Mouse (Mus musculus): ENCODE results near the gene Inpp5a.

Inpp5a gene

DNA sequence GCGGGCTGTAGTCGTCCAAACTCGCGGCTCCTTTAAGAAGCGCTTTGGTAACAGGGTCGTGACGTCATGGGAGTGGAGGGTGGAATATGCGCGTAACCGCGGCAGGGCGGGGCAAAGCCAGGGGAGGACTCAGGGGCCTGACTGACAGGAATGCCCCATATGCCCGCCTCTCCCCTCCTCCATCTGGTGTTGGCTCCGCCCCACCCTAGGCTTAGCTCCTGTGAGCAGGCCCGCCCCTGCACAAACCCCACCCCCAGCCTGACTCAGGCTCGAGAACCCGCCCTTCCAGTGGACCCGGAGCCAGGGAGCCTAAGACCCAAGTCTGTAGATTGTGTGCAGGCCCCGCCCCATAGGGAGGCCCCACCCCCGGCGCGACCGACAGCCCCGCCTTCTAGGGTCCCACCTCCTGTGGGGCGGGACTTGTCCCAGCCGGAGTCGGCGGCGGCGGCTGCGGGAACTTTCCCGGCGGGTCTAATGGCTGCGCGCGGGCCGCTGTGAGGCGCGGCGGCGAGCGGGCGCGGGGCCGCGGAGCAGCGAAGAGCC lies at the start of gene Inpp5a:
TSS of gene Inpp5a (plus strand) at position 440 of the 543 bp plus-strand sequence.
- peak; percentile 100 for DNase-seq

DNA sequence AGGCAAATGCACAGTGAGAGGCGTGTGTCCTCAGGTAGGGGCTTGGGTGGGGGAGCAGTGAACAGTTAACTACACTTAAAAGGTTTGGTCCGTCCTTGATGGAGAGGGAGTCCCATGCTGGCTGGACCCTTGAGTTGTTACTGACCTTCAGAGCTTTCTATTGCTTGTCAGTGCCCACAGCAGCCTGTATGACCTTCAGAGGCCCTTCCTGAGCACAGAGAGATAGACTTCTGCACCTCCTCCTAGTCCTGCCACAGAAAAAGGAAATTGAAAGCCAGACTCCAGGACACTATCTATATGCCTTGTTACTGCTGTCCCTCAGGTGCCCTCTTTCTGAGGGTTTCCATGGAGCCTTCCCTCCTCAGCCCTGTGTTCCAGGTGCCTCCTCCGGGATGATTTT lies 49.7 kb upstream of the Inpp5a start:
- DNase-seq = no peak

- peak; percentile 64 for DNase-seq
These were observed 47.8 kb upstream of the Inpp5a start for GRCm38 (mm10) chr7:139341020-139341660.

DNA sequence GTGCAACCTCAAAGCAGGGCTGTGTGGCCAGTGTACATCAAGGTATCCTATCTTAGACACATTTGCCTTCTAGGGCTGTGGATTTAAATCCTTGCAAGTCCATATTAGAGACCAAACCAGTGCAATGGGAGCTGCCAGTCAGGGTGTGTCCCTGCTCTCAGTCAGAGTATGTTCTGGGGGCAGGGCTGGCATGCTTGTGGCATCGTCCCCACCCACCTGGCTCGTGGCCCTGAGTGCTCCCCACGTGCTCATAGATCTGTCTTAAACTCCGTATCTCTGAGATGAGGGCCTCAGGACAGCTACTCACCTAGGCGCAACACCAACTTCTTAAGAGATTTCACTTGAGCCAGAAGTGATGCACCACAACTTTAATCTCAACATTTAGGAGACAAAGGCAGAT lies 46.1 kb upstream of the Inpp5a start:
- DNase-seq = no peak

DNA sequence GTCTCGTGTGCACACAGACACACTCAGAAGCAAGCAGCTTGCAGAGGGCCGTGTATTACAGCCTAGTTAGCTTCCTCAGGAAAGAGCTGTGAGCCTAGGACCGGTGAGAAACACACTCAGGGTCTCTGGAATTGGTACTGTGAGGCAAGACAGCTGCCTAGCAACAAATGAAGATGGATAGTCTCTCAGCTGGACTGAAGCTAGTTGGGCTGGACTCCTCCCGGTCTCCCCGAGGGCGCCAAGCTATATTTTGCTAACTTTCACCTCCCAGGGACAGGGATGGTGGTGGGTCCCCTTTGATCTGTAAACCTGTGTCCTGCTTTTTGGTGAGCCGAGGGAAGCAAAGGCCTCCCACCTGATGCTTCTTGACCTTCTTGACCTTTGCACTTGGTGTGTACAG lies 41.9 kb upstream of the Inpp5a start:
- DNase-seq = no peak

- no peak for DNase-seq
These were observed 38.3 kb upstream of the Inpp5a start for GRCm38 (mm10) chr7:139350606-139351005.

GRCm38 (mm10) chr7:139354370-139355139 lies 34.4 kb upstream of the Inpp5a start:
- no peak for DNase-seq

DNA sequence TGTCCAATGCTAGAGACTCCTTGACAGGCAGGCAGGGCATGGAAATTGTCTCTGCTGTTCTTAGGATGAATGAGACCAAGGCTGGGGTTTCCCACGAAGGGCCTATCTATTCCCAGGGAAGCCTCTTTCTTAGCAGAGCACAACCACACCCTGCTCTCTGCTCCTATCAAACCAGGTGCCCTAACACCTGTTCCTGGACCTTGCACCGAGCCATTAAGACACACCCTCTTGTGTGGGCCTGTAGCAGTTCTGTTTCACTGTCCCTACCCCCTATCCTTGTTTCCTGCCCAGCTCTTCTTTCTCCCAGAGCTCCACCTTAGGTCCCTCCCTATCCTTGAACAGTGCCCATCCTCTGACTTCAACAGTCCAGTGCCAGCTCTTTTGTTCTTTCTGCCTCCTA lies 31.9 kb upstream of the Inpp5a start:
- no peak for DNase-seq

- DNase-seq = no peak
These were observed 29.0 kb upstream of the Inpp5a start for GRCm38 (mm10) chr7:139359906-139360305.

GRCm38 (mm10) chr7:139360890-139361559 lies 27.9 kb upstream of the Inpp5a start:
- DNase-seq = no peak

DNA sequence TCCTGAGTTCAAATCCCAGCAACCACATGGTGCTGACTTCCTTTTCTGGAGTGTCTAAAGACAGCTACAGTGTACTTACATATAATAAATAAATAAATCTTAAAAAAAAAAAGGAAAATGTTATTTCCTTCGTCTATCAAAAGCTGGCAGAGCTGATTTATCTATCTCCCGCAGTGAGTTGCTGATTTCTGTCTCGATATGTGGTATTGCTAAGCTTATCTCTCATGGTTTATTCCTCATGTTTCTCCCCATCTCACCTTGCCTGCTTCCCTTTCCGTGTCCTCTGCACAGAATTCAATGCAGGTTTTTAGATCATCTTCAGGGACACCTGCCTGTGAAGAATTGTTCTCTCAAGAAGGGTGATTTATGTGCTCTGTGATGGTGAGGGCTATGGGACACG lies 27.1 kb upstream of the Inpp5a start:
- DNase-seq = no peak

GRCm38 (mm10) chr7:139362514-139362913 lies 26.4 kb upstream of the Inpp5a start:
- DNase-seq = no peak

DNA sequence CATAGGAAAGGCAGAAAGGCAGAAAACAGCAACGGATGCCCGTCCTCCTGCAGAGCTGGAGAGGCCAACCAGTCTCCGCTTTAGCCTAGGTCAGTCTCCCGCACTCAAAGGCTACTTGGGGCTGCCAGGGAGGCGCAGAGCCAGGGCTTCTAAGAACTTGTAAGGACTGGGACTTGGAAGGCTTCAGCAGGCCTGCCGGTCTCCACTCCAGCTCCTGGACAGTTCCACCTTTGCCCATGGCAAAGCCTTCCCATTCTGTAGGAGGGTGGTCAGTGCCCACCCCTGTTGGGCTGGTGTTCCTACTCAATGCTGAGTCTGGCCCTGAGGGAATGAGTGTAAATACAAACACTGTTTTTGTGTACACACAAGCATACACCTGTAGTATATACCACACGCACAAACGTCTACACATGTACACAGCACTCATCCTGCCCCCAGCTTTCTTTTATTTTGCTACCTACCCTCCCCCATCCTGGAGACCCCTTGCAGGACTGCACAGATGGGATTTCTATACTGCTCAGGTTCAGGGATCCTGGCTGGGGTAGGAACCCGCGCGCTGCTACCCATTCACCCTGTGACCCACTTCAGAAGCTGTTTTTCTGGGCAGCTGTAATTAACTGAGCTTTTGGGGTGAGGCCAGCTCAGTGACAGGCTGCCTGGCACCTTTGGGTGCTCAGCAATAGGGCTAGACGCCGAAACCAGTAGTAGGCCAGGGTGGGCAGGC lies 25.5 kb upstream of the Inpp5a start:
- DNase-seq = no peak

DNA sequence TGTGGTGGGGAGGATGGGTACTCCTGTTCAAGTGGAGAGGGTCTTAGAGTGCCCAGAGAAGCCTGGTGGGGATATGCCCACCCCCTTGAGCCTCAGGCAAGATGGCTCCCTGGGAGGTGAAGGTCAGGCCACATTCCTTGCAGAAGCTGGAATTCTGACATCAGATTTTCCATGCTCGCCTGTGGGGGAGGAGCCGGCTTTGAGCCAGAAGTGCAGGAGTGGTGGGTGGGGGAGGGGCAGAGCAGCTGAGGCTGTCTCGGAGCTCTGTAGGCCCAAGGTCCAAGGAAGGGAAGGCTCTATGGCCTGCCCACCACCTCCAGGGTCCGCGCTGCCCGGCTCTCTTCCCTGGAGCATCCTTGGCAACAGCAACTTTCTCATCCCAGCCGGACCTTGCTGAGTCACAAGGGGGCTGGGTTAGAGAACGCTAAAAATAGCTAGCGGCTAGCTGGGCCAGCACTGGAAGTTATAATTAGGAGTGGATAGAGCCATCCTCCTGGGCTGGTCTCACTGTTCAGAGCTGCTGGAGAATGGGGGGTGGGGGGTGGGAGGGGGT lies 24.8 kb upstream of the Inpp5a start:
- DNase-seq = peak; percentile 83

DNA sequence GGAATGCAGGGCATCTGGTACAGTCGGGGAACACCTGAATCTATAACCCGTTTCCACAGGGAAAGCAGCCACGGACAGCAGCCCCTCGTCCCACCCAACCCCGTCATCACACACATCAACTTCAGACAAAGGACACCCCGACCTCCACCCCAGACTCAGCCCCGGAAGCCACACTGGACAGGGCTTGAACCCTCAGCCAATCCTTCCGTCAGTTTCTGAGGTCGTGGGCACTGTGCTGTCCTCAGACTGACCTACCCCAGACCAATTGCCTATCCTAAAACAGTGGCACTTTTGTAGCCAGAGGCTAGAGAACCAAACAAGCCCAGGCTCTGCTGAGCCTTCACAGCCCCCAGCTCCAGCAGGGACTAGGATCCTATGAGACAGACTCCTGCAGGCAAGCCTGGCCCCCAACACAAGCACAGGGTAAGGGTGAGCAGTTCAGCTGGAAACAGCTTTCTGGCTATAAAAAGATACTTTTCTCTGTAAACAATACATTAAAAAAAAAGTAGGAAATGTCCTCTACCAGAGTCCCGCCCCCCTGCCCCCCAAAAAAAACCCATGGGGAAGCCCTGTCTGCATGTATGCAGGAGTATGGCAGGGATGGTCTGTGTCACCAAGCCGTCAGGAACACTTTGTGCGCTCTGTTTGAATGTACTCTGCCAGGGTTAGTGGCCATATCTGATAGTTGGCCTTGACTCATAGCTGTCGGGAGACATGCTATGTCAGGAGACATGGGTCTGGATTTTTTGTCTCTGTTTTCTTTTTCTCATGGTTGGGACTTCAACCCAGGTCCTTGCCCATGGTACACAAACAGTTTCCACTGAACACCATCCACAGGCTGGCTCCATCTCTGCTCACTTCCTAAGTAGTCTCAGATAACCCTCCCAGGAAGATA lies 23.7 kb upstream of the Inpp5a start:
- DNase-seq = no peak

GRCm38 (mm10) chr7:139366131-139366530 lies 22.8 kb upstream of the Inpp5a start:
- DNase-seq = no peak

- no peak for DNase-seq
These were observed 22.4 kb upstream of the Inpp5a start for GRCm38 (mm10) chr7:139366549-139366948.

DNA sequence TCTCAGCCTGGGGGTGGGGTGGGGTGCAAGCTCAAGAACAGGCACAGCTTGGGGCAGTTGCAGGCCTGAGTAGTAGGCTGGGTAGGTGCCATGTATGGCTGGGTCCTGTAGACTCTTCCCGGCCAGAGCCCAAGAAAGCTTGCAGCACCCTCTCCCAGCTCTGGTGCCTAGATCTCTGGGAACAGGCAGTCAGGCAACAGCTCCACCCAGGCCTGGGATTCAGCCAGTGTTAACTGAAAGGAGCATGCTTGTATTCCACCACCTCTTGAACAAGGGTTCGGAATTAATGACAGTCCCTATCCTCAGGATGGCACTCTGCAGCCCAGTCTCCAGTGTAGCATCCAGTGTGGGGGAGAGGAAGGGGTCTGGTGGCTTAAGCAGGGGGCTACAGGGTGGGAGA lies 20.7 kb upstream of the Inpp5a start:
- no peak for DNase-seq

DNA sequence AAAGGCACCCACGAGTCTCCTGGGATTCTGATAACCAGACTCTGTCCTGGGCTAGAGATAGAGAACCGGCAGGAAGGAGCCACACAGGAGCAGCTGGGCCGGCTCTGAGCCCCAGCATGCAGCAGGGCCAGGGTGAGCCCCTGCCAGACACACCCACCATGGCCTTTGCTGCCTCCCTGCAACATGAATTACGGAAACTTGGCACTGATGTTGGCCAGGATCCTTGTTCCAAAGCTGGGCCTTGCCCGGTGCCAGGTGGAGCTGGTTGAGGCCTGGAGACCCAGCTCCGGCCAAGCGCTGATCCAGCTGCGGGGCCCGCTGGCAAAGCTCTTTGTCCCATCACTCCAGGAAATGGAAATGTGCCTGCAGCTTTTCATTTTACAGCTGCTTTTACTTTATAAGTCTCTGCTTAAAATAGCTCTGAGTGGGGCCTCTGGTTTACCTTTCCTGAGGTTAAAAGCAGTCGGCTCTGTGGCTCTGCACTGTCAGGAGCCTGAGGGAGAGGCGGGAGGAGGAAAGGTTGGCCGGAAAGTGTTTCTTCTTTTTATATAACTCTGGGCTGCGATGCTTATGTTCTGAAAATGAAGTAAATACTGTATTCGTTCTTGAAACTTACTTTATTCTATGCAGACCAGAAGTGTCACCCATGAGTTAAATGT lies 20.1 kb upstream of the Inpp5a start:
- DNase-seq = peak; percentile 76

DNA sequence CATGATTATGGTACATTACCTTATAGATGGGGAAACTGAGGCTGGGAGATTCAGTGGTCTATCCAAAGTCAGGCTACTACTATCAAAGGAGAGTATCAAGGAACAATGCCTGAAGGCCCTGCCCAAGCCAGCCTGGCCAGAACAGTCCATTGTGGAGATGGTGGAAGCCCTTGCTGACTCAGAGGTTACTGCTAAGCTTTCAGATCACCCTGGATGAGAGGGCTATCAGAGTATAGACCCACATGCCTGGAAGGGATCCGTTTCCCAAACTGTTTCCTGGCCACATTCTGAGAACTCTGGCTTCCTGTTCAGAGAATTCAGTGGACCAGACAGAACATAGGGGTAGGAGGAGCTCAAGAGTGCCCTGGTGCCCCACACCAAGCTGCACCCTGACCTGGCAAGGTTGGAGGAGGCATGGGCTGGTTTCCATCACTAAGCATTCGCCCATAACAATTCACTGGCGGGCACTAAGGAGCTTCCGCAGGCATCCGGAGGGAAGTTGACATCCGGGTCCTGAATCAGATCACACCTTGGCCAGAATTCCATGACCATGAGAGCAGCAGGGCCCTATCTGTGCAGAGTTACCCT lies 19.3 kb upstream of the Inpp5a start:
- DNase-seq = no peak

- DNase-seq = no peak
These were observed 17.5 kb upstream of the Inpp5a start for GRCm38 (mm10) chr7:139371389-139371788.

Measured in cerebellum, adult 9-11 months (tissue).